Mouse (Mus musculus): ENCODE data around the gene Zfp1. TPM values are rescaled to one million over a fixed set of nuclear protein-coding genes. Genes with fewer than 3 reads are reported as not detected.
A peak's percentile ranks its signal among the peaks of the same experiment; 100 is the strongest.

Zfp1 gene
- total RNA-seq, 2 experiments from 2014 or later: 23.0 to 25.0 TPM

DNA sequence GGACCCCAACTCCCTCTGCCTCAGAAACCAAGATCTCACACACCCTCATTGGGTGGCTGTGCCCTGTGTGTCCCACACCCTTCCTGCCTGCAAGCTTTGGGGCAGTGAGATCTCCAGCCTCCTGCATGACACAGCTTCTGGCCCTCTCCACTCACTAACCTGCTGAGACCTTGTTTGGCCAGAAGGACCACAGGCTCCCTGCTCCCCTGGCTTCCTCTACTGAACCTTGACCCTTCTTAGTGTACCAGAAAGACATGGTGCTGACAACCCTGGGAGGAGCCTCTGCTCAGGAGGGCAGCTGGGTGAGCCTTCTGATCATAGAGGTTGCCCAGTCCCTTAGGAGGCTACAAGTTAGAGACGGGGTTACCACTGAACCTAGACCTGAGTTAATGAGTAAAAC lies 66.0 kb downstream of the Zfp1 start:
- DNase-seq: no peak
- intact Hi-C loops (cut with DNase I): no loop called here

DNA sequence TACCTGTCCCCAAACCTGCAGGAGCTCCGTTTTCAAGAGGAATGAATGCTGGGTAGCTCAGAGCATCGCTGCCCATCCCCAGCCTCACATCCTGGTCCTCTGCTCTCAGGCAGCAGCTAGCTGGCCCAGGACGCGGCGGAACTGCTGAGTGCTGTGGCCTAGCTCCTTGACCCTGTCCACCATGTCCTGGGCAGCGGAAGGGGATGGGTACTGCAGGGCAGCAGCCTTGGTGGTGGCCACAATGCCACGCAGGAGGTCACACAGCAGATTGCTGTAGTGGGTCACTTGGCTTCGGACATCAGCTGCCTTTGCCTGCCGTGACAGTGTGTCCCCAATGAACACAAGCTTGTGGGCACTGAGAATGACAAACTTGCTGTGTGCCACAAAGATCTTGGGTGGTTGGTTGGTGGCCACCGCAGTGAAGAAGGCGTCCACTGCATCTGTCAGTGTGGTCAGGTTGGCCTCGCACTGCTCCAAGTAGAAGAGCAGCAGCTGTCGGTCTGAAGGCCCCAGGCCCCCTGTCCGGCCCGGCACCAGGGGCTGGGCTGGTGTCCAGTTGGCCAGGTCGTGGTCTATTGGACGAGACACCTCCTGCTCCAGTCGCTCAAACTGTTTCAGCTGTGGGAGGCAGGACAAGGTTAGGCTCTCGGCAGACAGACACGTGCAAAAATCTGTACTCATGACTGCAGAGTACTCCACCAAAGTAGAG lies 67.7 kb downstream of the Zfp1 start:
- intact Hi-C loops (cut with DNase I): loop anchor here (10.0 kb wide), 1 partner anchor 104 kb away; no protein-coding TSS in a partner anchor
- no peak for DNase-seq

DNA sequence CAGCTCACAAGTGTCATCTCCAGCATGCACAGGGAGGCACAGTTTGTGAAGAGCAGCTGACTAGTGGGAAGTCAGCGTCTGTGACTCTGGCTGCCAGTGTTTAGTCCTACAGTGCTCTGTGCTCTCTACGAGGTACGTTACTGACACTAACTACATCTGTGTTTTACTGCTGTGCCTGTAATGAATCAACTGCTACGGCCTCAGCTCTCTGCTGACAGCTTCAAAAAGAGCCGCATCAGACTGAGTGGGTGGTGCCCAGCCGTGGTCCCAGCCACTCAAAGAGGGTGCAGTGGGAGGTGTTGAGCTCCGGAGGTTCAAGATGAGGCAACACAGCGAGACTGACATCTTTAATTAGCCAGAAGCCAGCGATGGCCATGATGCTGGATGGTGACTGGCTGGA lies 68.9 kb downstream of the Zfp1 start:
- intact Hi-C loops (cut with DNase I): loop anchor here (10.0 kb wide), 1 partner anchor 103 kb away; no protein-coding TSS in a partner anchor
- DNase-seq: no peak

GRCm38 (mm10) chr8:111712588-111712987 lies 69.4 kb downstream of the Zfp1 start:
- DNase-seq: peak; percentile 84

GRCm38 (mm10) chr8:111713291-111713690 lies 70.1 kb downstream of the Zfp1 start:
- DNase-seq: no peak
- intact Hi-C loops (cut with DNase I): loop anchor here (10.0 kb wide), 1 partner anchor 102 kb away; no protein-coding TSS in a partner anchor

More at GRCm38 (mm10) chr8:111712588-111712987, 69.4 kb downstream of the Zfp1 start:
- intact Hi-C loops (cut with DNase I): loop anchor here (10.0 kb wide), 1 partner anchor 102 kb away; no protein-coding TSS in a partner anchor

GRCm38 (mm10) chr8:111713817-111714216 lies 70.6 kb downstream of the Zfp1 start:
- intact Hi-C loops (cut with DNase I): loop anchor here (10.0 kb wide), 1 partner anchor 101 kb away; no protein-coding TSS in a partner anchor
- no peak for DNase-seq

DNA sequence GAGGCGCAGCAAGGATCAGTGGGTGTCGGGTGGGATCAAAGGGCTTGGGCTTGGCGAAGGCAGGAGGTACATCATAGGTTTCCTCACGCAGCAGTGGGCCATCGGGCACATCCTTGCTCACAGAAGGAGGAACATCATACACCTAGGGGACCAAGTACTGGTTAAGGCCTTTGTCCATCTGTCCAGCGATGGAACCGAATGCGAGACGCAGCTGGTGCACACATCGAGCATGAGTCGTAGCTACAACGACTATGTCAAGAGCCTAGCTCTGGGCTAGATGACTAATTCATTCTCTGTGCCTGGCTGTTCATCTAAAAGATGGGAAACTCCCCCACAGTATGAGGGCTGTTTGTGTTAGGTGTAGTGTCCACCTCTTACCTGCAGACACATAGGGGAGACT lies 71.1 kb downstream of the Zfp1 start:
- intact Hi-C loops (cut with DNase I): loop anchor here (10.0 kb wide), 1 partner anchor 101 kb away; no protein-coding TSS in a partner anchor
- DNase-seq: no peak

DNA sequence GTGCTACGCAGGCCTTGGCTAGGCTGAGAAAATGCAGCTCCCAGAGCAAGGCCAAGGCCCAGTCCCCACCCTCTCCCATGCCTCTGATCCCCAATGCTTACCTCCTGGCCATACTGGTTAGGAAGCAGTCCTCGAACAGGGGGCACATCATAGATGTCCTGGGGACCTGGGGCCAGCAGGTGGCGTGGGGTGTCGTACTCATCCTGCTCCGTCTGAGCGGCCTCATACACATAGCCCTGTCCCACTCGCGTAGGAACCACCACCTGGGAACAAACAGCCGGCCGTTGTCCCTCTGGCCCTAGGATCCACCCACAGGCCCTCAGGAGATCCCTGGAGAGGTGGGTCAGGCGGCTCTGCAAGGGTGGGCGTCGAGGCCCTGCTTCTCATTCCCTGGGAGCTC lies 72.3 kb downstream of the Zfp1 start:
- no peak for DNase-seq
- intact Hi-C loops (cut with DNase I): loop anchor here (10.0 kb wide), 1 partner anchor 99 kb away; no protein-coding TSS in a partner anchor

GRCm38 (mm10) chr8:111716603-111717487 lies 73.6 kb downstream of the Zfp1 start:
- DNase-seq: peak; percentile 97
- intact Hi-C loops (cut with DNase I): loop anchor here (10.0 kb wide), 1 partner anchor 98 kb away; no protein-coding TSS in a partner anchor

DNA sequence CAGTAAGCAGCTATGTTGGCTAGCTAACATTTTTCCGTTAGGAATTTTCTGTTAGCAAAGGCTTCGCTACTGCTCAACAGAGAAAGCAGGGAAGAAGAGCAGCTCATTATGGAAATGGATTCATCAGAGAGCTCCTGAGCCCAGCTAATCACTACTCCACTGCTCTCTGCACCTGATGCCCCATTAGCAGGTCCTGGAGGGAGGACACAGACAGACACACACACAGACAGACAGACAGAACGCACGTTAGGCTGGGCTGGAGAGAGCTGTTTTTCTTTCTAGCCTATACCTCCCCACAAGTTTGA lies 74.2 kb downstream of the Zfp1 start:
- intact Hi-C loops (cut with DNase I): loop anchor here (10.0 kb wide), 1 partner anchor 97 kb away; no protein-coding TSS in a partner anchor
- DNase-seq: no peak

DNA sequence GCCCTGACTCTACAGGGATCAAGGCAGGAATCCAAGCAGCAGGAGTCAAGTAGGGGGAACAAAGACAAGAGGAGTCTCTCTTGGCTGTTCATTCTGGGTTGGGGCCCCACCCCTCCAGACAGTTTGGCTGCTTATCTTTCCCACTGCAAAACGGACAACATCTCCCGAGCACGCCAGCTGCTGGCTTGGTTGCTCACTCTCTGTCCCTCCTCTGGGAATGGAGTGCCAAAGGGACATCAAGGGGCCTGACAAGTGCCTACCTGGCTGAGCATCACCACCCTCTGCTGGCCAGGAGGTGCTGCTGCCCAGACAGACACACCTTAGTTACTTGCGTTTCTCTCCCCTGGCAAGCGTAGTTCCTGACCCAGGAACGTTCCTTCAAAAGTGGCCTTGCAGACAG lies 74.7 kb downstream of the Zfp1 start:
- peak; percentile 70 for DNase-seq
- intact Hi-C loops (cut with DNase I): loop anchor here (10.0 kb wide), 1 partner anchor 97 kb away; no protein-coding TSS in a partner anchor

- intact Hi-C loops (cut with DNase I): loop anchor here (10.0 kb wide), 1 partner anchor 96 kb away; no protein-coding TSS in a partner anchor
- no peak for DNase-seq
These were observed 75.7 kb downstream of the Zfp1 start for GRCm38 (mm10) chr8:111718937-111719336.

GRCm38 (mm10) chr8:111720115-111720544 lies 76.9 kb downstream of the Zfp1 start:
- intact Hi-C loops (cut with DNase I): no loop called here
- no peak for DNase-seq

Small RNA genes within 50 kb of the gene (microRNA-seq; reads per million reads assigned to microRNA genes)
- not detected for gene Mir7076

Other genes starting within 250 kb of the Zfp1 start
- gene Fa2h, start 249.6 kb upstream of the Zfp1 start, total RNA-seq (2021): 1 to 10 TPM in 1 of 2 experiments, under 1 TPM in 1; 0.62 to 1.1 TPM
- 10 to 100 TPM; 23.9 to 25.5 TPM for gene Wdr59, start 121.3 kb upstream of the Zfp1 start, total RNA-seq (2021)
- gene Znrf1, start 107.3 kb upstream of the Zfp1 start, total RNA-seq (2021): 100 to 1,000 TPM; 191 to 204 TPM
- 1 to 10 TPM in 1 of 2 experiments, under 1 TPM in 1; 0.54 to 1.1 TPM for gene Ldhd, start 13.0 kb upstream of the Zfp1 start, total RNA-seq (2021)
- gene Ctrb1, start 47.6 kb downstream of the Zfp1 start, total RNA-seq (2021): not detected
- 10 to 100 TPM; 58.2 to 59.7 TPM for gene Bcar1, start 100.4 kb downstream of the Zfp1 start, total RNA-seq (2021)
- gene Cfdp1, start 210.9 kb downstream of the Zfp1 start, total RNA-seq (2021): 100 to 1,000 TPM; 110 to 114 TPM
- gene Tmem170, start 233.3 kb downstream of the Zfp1 start, total RNA-seq (2021): 1 to 10 TPM; 2.6 to 2.9 TPM